39 mouse cellular contexts compared by ENCODE assay signal in genomic region chr15:85506680-85507079, GRCm38 (mm10). TPM values are rescaled to one million over a fixed set of nuclear protein-coding genes. Genes with fewer than 3 reads are reported as not detected.
DNase-seq lines count a peak whose midpoint lies in the region; ATAC-seq and TF ChIP-seq lines count a peak whose summit lies in the region.
"Had no signal": no experiment of that assay in that cellular context is flagged by ENCODE, and none has a peak within 500 bp of the region (broad histone marks: within the 10 kb centered on the region; RNA-seq: fewer than 3 reads in every experiment).

No protein-coding gene starts in this region.

- no peaks in the 10 kb centered on the region for H3K36me3 ChIP-seq in forebrain, embryonic 12.5 days (replicated peaks)
- no peaks in the 10 kb centered on the region for H3K36me3 ChIP-seq in forebrain, embryonic 14.5 days (ENCODE audit: control insufficient read depth, insufficient read depth, low read length)
- H3K36me3 ChIP-seq in hindbrain, embryonic 12.5 days = no peaks in the 10 kb centered on the region
- H3K36me3 ChIP-seq in hindbrain, embryonic 16.5 days (ENCODE audit: control insufficient read depth, insufficient read depth, low read length) = no peaks in the 10 kb centered on the region
- H3K36me3 ChIP-seq in neural tube, embryonic 11.5 days (ENCODE audit: control insufficient read depth, insufficient read depth, low read length) = no peaks in the 10 kb centered on the region
- no peaks in the 10 kb centered on the region for H3K36me3 ChIP-seq in neural tube, embryonic 15.5 days
- H3K36me3 ChIP-seq in myocyte (ENCODE audit: control insufficient read depth, insufficient read depth) = no peaks in the 10 kb centered on the region
- H3K36me3 ChIP-seq: embryonic facial prominence, embryonic 13.5 days; heart, embryonic 10.5 days; heart, embryonic 15.5 days had no signal

- peaks cover 37% of the 10 kb centered on the region for H3K4me1 ChIP-seq in forebrain, embryonic 12.5 days
- peaks cover 10% of the 10 kb centered on the region for H3K4me1 ChIP-seq in forebrain, embryonic 14.5 days (ENCODE audit: control insufficient read depth, insufficient read depth, low read length)
- peaks cover 33% of the 10 kb centered on the region for H3K4me1 ChIP-seq in hindbrain, embryonic 12.5 days
- peaks cover 11% of the 10 kb centered on the region for H3K4me1 ChIP-seq in hindbrain, embryonic 16.5 days (ENCODE audit: control insufficient read depth, insufficient read depth, low read depth, low read length)
- peaks cover 25% of the 10 kb centered on the region for H3K4me1 ChIP-seq in neural tube, embryonic 11.5 days (ENCODE audit: control insufficient read depth, insufficient read depth, low read length)
- peaks cover 18% of the 10 kb centered on the region; the same call in 1 of the 2 replicates for H3K4me1 ChIP-seq in neural tube, embryonic 15.5 days

- H3K9ac ChIP-seq in forebrain, embryonic 12.5 days = no peak overlapping the region
- H3K9ac ChIP-seq in forebrain, embryonic 14.5 days (ENCODE audit: low read length) = no peak overlapping the region
- H3K9ac ChIP-seq in hindbrain, embryonic 12.5 days = no peak overlapping the region
- H3K9ac ChIP-seq in hindbrain, embryonic 16.5 days (ENCODE audit: low read depth, low read length) = no peak overlapping the region
- 0 out of 2 replicates have a peak overlapping the region, but pooled peaks have one; percentile 24 for H3K9ac ChIP-seq in neural tube, embryonic 11.5 days (ENCODE audit: low read length)
- H3K9ac ChIP-seq in neural tube, embryonic 15.5 days (replicated peaks) = no peak overlapping the region
- H3K9ac ChIP-seq: embryonic facial prominence, embryonic 13.5 days; heart, embryonic 15.5 days; liver, embryonic 14.5 days had no signal

- no peak overlapping the region for H3ac ChIP-seq in myocyte (ENCODE audit: control insufficient read depth, insufficient read length)

- no peaks in the 10 kb centered on the region for H3K9me3 ChIP-seq in forebrain, embryonic 12.5 days
- no peaks in the 10 kb centered on the region for H3K9me3 ChIP-seq in forebrain, embryonic 14.5 days (replicated peaks; ENCODE audit: control insufficient read depth, low read length)
- H3K9me3 ChIP-seq in hindbrain, embryonic 12.5 days (replicated peaks) = no peaks in the 10 kb centered on the region
- H3K9me3 ChIP-seq in hindbrain, embryonic 16.5 days (ENCODE audit: control insufficient read depth, low read length) = no peaks in the 10 kb centered on the region
- no peaks in the 10 kb centered on the region for H3K9me3 ChIP-seq in neural tube, embryonic 11.5 days (ENCODE audit: control insufficient read depth, low read length)
- no peaks in the 10 kb centered on the region for H3K9me3 ChIP-seq in neural tube, embryonic 15.5 days (replicated peaks)
- H3K9me3 ChIP-seq: embryonic facial prominence, embryonic 13.5 days; heart, embryonic 10.5 days; heart, embryonic 15.5 days had no signal

- ATAC-seq in forebrain, embryonic 12.5 days (ENCODE audit: low FRiP score) = no peak
- no peak for ATAC-seq in forebrain, embryonic 14.5 days
- ATAC-seq in hindbrain, embryonic 12.5 days (ENCODE audit: low FRiP score) = no peak
- ATAC-seq in hindbrain, embryonic 16.5 days = no peak
- ATAC-seq in neural tube, embryonic 11.5 days (ENCODE audit: insufficient read depth, low FRiP score, low TSS enrichment) = no peak
- ATAC-seq in neural tube, embryonic 15.5 days (ENCODE audit: low FRiP score) = no peak
- ATAC-seq: CD4-positive, CD25-positive, alpha-beta regulatory T cell, adult 4 months; intestine, embryonic 16.5 days had no signal

- no peak overlapping the region for H3K4me3 ChIP-seq in forebrain, embryonic 12.5 days (replicated peaks)
- H3K4me3 ChIP-seq in forebrain, embryonic 14.5 days (ENCODE audit: low read depth, low read length) = no peak overlapping the region
- H3K4me3 ChIP-seq in hindbrain, embryonic 12.5 days = no peak overlapping the region
- H3K4me3 ChIP-seq in hindbrain, embryonic 16.5 days (ENCODE audit: low read length) = no peak overlapping the region
- H3K4me3 ChIP-seq in neural tube, embryonic 11.5 days (ENCODE audit: low read depth, low read length) = no peak overlapping the region
- H3K4me3 ChIP-seq in neural tube, embryonic 15.5 days (replicated peaks) = no peak overlapping the region
- no peak overlapping the region for H3K4me3 ChIP-seq in myocyte
- H3K4me3 ChIP-seq: embryonic facial prominence, embryonic 13.5 days; heart, embryonic 10.5 days; heart, embryonic 15.5 days had no signal

- H3K27me3 ChIP-seq in forebrain, embryonic 12.5 days = no peaks in the 10 kb centered on the region
- H3K27me3 ChIP-seq in forebrain, embryonic 14.5 days (replicated peaks; ENCODE audit: control insufficient read depth, insufficient read depth, low read length) = no peaks in the 10 kb centered on the region
- H3K27me3 ChIP-seq in hindbrain, embryonic 12.5 days = no peaks in the 10 kb centered on the region
- H3K27me3 ChIP-seq in hindbrain, embryonic 16.5 days (replicated peaks; ENCODE audit: control insufficient read depth, insufficient read depth, low read length) = no peaks in the 10 kb centered on the region
- no peaks in the 10 kb centered on the region for H3K27me3 ChIP-seq in neural tube, embryonic 11.5 days (ENCODE audit: control insufficient read depth, insufficient read depth, low read length)
- H3K27me3 ChIP-seq in neural tube, embryonic 15.5 days (replicated peaks) = no peaks in the 10 kb centered on the region
- no peaks in the 10 kb centered on the region for H3K27me3 ChIP-seq in myocyte (ENCODE audit: control insufficient read depth, insufficient read depth, insufficient read length)
- H3K27me3 ChIP-seq: embryonic facial prominence, embryonic 13.5 days had no signal

- H3K4me2 ChIP-seq in forebrain, embryonic 12.5 days = no peak overlapping the region
- H3K4me2 ChIP-seq in forebrain, embryonic 14.5 days (ENCODE audit: low read length) = no peak overlapping the region
- no peak overlapping the region for H3K4me2 ChIP-seq in hindbrain, embryonic 12.5 days (replicated peaks)
- no peak overlapping the region for H3K4me2 ChIP-seq in hindbrain, embryonic 16.5 days (ENCODE audit: low read length)
- no peak overlapping the region for H3K4me2 ChIP-seq in neural tube, embryonic 11.5 days (ENCODE audit: low read depth)
- H3K4me2 ChIP-seq in neural tube, embryonic 15.5 days = no peak overlapping the region
- H3K4me2 ChIP-seq in myocyte (ENCODE audit: low read depth) = no peak overlapping the region
- H3K4me2 ChIP-seq: embryonic facial prominence, embryonic 13.5 days; heart, embryonic 15.5 days had no signal

- WGBS in forebrain, embryonic 12.5 days = 75% methylated on average over 1 of the region's 1 CpGs
- WGBS in forebrain, embryonic 14.5 days = 87% methylated on average over 1 of the region's 1 CpGs
- 46% methylated on average over 1 of the region's 1 CpGs for WGBS in hindbrain, embryonic 12.5 days
- 82% methylated on average over 1 of the region's 1 CpGs for WGBS in hindbrain, embryonic 16.5 days
- 68% methylated on average over 1 of the region's 1 CpGs for WGBS in neural tube, embryonic 11.5 days
- 69% methylated on average over 1 of the region's 1 CpGs for whole genome bisulfite sequencing in neural tube, embryonic 15.5 days

- no peak for DNase-seq in forebrain, embryonic 14.5 days (ENCODE audit: low spot score)
- DNase-seq in neural tube, embryonic 11.5 days (ENCODE audit: low spot score) = no peak
- DNase-seq in layer of hippocampus, postnatal 14 days (ENCODE audit: low spot score in 2 of 2) = no peak
- DNase-seq: adrenal gland, postnatal 25 days; cerebellum, adult 11-12 months; cerebellum, adult 9-11 months; embryo, embryonic 11 days; gastrocnemius, postnatal 25 days; heart, adult 11 months; kidney, adult 8-10 months; kidney, postnatal 10 days; liver; lung, adult 2 months; lung, postnatal 10 days; right cerebral cortex, adult 18-20 months; right cerebral cortex, postnatal 4 days; thymus, adult 18-20 months; thymus, postnatal 25 days had no signal

- H3K27ac ChIP-seq in forebrain, embryonic 12.5 days = peak overlapping the region; percentile 77
- no peak overlapping the region for H3K27ac ChIP-seq in forebrain, embryonic 14.5 days (ENCODE audit: low read depth, low read length)
- peak overlapping the region; percentile 86; the same call in 1 of the 2 replicates for H3K27ac ChIP-seq in hindbrain, embryonic 12.5 days
- H3K27ac ChIP-seq in hindbrain, embryonic 16.5 days (ENCODE audit: low read depth, low read length) = no peak overlapping the region
- peak overlapping the region; percentile 86 for H3K27ac ChIP-seq in neural tube, embryonic 11.5 days (ENCODE audit: low read depth, low read length)
- H3K27ac ChIP-seq in neural tube, embryonic 15.5 days (replicated peaks) = no peak overlapping the region
- H3K27ac ChIP-seq: embryonic facial prominence, embryonic 13.5 days; heart, embryonic 15.5 days; liver, embryonic 14.5 days; macrophage; stomach, postnatal 0 days had no signal

- no peaks in the 10 kb centered on the region for H3K79me2 ChIP-seq in myocyte (ENCODE audit: control insufficient read depth, insufficient read depth)

- no peak for TF ChIP-seq POLR2A in myocyte (IDR thresholded peaks at IDR 0.05; ENCODE audit: insufficient read length, low read depth)

TF ChIP-seq in myocyte, 11 proteins besides CTCF, POLR2A, EP300 and RAD21:
- TF ChIP-seq TCF12 (IDR thresholded peaks at IDR 0.05; ENCODE audit: insufficient read depth, poor library complexity, severe bottlenecking) = no peak
- no peak for TF ChIP-seq E2F4 (IDR thresholded peaks at IDR 0.05; ENCODE audit: insufficient read depth)
- TF ChIP-seq POLR2AphosphoS2 (IDR thresholded peaks at IDR 0.05; ENCODE audit: insufficient read length, low read depth) = no peak
- peak in 2 of 3 experiments; percentile 52 to 69 for TF ChIP-seq MYOD1 (IDR thresholded peaks at IDR 0.05; ENCODE audit: control insufficient read depth in 1 of 3, insufficient read length in 2 of 3, low read depth in 2 of 3)
- peak in 2 of 3 experiments; percentile 82 to 93 for TF ChIP-seq MYOG (IDR thresholded peaks at IDR 0.05; ENCODE audit: control insufficient read depth in 1 of 3, insufficient read depth in 1 of 3, insufficient read length in 2 of 3, low read depth in 2 of 3)
- TF ChIP-seq USF1 (IDR thresholded peaks at IDR 0.05; ENCODE audit: low read depth) = no peak
- peak; percentile 31 for TF ChIP-seq TCF3 (IDR thresholded peaks at IDR 0.05; ENCODE audit: insufficient read length, low read depth)
TF ChIP-seq in myocyte: peak in this region for 3.

RNA-seq across cellular contexts. Expression of gene 7530416G11Rik, which starts 3.7 kb away (rescaled TPM):
- polyA plus RNA-seq in forebrain, embryonic 12.5 days (2016; fragmentation: Nextera tagmentation; extraction: Ambion mirVana) = not detected in 2 replicates
- not detected in 2 replicates for polyA plus RNA-seq in forebrain, embryonic 14.5 days (2014; fragmentation: Nextera tagmentation; extraction: Ambion mirVana)
- not detected in 2 replicates for polyA plus RNA-seq in hindbrain, embryonic 12.5 days (2016; fragmentation: Nextera tagmentation; extraction: Ambion mirVana)
- not detected in 2 replicates for polyA plus RNA-seq in hindbrain, embryonic 16.5 days (2015; fragmentation: Nextera tagmentation; extraction: Ambion mirVana)
- not detected in 2 replicates for polyA plus RNA-seq in neural tube, embryonic 11.5 days (2014; fragmentation: Nextera tagmentation; extraction: Ambion mirVana)
- polyA plus RNA-seq in neural tube, embryonic 15.5 days (2015; fragmentation: Nextera tagmentation; extraction: Ambion mirVana) = not detected in 2 replicates
- not detected for polyA plus RNA-seq in myocyte (2012; fragmentation: generic; extraction: Trizol)
- total RNA-seq in layer of hippocampus, postnatal 14 days (2021) = not detected
- total RNA-seq: adrenal gland, adult 18-20 months; adrenal gland, postnatal 25 days; gastrocnemius, postnatal 25 days; heart, postnatal 25 days; left cerebral cortex, postnatal 14 days; megakaryocyte-erythroid progenitor cell, adult 5-6 weeks; neutrophil, adult 5-6 weeks had no signal
- polyA plus RNA-seq: CD4-positive, CD25-positive, alpha-beta regulatory T cell, adult 4 months; embryonic facial prominence, embryonic 13.5 days; heart, embryonic 10.5 days; heart, embryonic 15.5 days; intestine, embryonic 16.5 days; large intestine, adult 2 months; limb, embryonic 11.5 days; liver, embryonic 14.5 days; lung, adult 2 months; macrophage; spleen, adult 2 months; stomach, postnatal 0 days had no signal

Comparison
In these comparisons a context has a peak if more than half of its experiments do, and no peak if none do; other contexts are left out.
1. H3K27ac ChIP-seq: peak in forebrain, embryonic 12.5 days (single experiment), hindbrain, embryonic 12.5 days (single experiment) and neural tube, embryonic 11.5 days (single experiment); none in forebrain, embryonic 14.5 days (single experiment), hindbrain, embryonic 16.5 days (single experiment) and neural tube, embryonic 15.5 days (single experiment).